Mouse (Mus musculus) olfactory bulb, adult 2 months (tissue): Measurements from ENCODE around the gene Asic2.

ENCODE experiments used
- CTCF ChIP-seq: fragments of 200-500 bp; IDR thresholded peaks from 2 replicates; pipeline ENCODE4 v1.5.1; 2012; ENCODE audit warnings: low read depth, mild to moderate bottlenecking, low read length, moderate library complexity; ENCODE audit not compliant: insufficient read depth
- POLR2A ChIP-seq: fragments of 200-500 bp; IDR thresholded peaks from 2 replicates; pipeline ENCODE4 v1.6.1; 2012; ENCODE audit warnings: mild to moderate bottlenecking, low read depth, low read length, moderate library complexity; ENCODE audit not compliant: insufficient read depth

GRCm38 (mm10) chr11:80966040-80966439 lies 1002.2 kb downstream of the Asic2 start:
- no peak for TF ChIP-seq CTCF
- TF ChIP-seq POLR2A: no peak
